Mouse (Mus musculus): ENCODE data around the gene Plxnc1. TPM values are rescaled to one million over a fixed set of nuclear protein-coding genes. Genes with fewer than 3 reads are reported as not detected.

Plxnc1 gene
- polyA plus RNA-seq, 1 experiment from 2014 or later: 2.5 TPM

DNA sequence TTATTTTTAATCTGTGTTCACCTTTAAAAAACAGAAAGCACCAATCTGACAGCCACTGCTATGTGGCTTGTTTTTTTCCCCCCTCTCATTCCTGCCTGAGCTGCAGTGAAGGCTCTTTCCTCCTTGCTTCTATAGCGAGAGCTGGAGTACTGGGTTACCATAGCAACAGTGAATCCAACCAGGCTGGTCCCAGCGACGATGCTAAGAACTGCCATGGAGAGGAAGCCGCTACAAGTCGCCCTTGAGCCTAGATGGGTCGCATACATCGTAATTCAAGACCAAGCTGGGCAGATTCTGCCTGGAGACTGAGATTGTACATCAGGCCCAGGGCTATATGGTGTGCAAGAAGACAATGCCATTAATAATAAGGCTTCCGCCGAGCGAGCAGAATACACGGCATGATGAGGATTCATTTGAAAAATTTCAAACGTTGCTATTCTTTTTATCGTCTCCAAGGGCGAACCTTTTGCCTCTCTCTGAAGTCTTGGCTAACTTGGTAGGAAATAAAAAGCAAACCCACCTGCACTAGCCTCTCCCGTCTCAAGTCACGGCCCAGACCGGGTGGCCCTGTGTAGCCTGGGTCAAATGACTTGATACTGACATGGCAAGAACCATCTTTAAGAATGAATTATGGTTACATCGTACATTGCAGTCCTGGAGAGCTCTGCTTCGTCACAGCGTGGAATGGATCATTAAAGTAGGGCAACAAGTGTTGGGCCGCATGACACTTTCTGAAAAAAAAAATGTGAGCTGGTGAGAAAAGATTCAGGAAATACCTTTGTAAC, 38.8 kb downstream of the Plxnc1 start:
- Histone ChIP-seq H3K27ac (replicated peaks) (no peak overlapping the region), H3K36me3 (no peaks in the 10 kb centered on the region), H3K4me2 (replicated peaks) (no peak overlapping the region), H3K27me3 (no peaks in the 10 kb centered on the region), H3K4me3 (replicated peaks) (no peak overlapping the region), H3K9me3 (replicated peaks) (no peaks in the 10 kb centered on the region), H3K9ac (no peak overlapping the region), H3K4me1 (0 out of 2 replicates have a peak, but pooled peaks cover 4% of the 10 kb centered on the region)
- ATAC-seq (ENCODE audit: insufficient number of reproducible peaks, low FRiP score, low TSS enrichment, low read depth): no peak
- 42% methylated on average over 21 of the region's 21 CpGs for WGBS

DNA sequence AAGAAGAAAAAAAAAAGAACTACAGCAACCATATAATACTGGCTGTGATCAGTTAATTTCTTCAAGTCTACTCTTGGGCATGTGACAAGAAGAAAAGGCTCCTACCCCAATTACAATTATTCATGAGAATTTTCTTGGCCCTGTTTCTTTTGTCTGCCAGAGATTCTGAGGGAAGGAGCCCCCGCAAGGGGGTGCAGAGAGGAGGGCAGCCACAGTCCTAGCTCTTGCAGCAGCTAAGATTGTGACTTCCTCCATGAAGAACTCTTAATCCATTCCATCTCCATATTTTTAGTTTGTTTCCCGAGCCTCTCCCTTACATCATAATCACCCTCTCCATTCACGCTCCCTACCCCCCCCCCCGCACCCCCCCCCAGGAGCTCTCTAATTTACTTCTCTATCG, 39.4 kb downstream of the Plxnc1 start:
- Histone ChIP-seq H3K9ac (no peak overlapping the region), H3K4me1 (0 out of 2 replicates have a peak, but pooled peaks cover 4% of the 10 kb centered on the region), H3K9me3 (replicated peaks) (no peaks in the 10 kb centered on the region), H3K27ac (replicated peaks) (no peak overlapping the region), H3K4me3 (replicated peaks) (no peak overlapping the region), H3K36me3 (no peaks in the 10 kb centered on the region), H3K4me2 (replicated peaks) (no peak overlapping the region), H3K27me3 (no peaks in the 10 kb centered on the region)
- no peak for ATAC-seq (ENCODE audit: insufficient number of reproducible peaks, low FRiP score, low TSS enrichment, low read depth)
- 38% methylated on average over 4 of the region's 5 CpGs for WGBS

DNA sequence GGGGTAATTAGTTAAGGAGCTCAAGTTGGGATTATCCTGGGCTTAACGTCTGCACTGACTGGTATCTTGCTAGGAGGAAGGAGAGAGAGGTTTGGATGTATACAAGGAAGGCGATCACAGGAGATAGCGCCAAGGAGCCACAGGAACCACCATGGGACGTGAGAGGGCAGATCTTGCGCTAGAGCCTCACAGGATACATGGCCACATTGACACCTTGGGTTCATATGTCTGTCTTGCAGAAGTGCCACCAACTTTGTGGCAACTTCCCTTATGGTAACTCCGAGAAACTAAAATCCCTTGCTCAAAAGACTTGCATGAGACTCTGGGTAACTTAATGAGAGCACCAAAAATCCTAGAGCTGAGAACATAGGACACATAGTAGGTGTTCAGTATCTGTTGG, 47.7 kb downstream of the Plxnc1 start:
- H3K27ac ChIP-seq (replicated peaks): no peak overlapping the region
- no peak for ATAC-seq (ENCODE audit: insufficient number of reproducible peaks, low FRiP score, low TSS enrichment, low read depth)
- no peaks in the 10 kb centered on the region for H3K27me3 ChIP-seq
- WGBS: 84% methylated on average over 6 of the region's 6 CpGs
- no peaks in the 10 kb centered on the region for H3K9me3 ChIP-seq (replicated peaks)
- no peak overlapping the region for H3K4me3 ChIP-seq (replicated peaks)
- H3K4me2 ChIP-seq (replicated peaks): no peak overlapping the region
- no peaks in the 10 kb centered on the region for H3K4me1 ChIP-seq
- H3K9ac ChIP-seq: no peak overlapping the region
- H3K36me3 ChIP-seq: no peaks in the 10 kb centered on the region

GRCm38 (mm10) chr10:94896311-94896710, 48.3 kb downstream of the Plxnc1 start:
- ATAC-seq (ENCODE audit: insufficient number of reproducible peaks, low FRiP score, low TSS enrichment, low read depth): no peak
- Histone ChIP-seq H3K36me3 (no peaks in the 10 kb centered on the region), H3K4me1 (no peaks in the 10 kb centered on the region), H3K4me3 (replicated peaks) (no peak overlapping the region), H3K9me3 (replicated peaks) (no peaks in the 10 kb centered on the region), H3K9ac (no peak overlapping the region), H3K27me3 (no peaks in the 10 kb centered on the region), H3K4me2 (replicated peaks) (no peak overlapping the region), H3K27ac (replicated peaks) (no peak overlapping the region)
- 84% methylated on average over 2 of the region's 2 CpGs for WGBS

- Histone ChIP-seq H3K36me3 (no peaks in the 10 kb centered on the region), H3K4me1 (no peaks in the 10 kb centered on the region), H3K4me3 (replicated peaks) (no peak overlapping the region), H3K9me3 (replicated peaks) (no peaks in the 10 kb centered on the region), H3K4me2 (replicated peaks) (no peak overlapping the region), H3K27me3 (no peaks in the 10 kb centered on the region), H3K27ac (replicated peaks) (no peak overlapping the region), H3K9ac (no peak overlapping the region)
- ATAC-seq (ENCODE audit: insufficient number of reproducible peaks, low FRiP score, low TSS enrichment, low read depth): no peak
- WGBS: 80% methylated on average over 3 of the region's 3 CpGs
Observed at GRCm38 (mm10) chr10:94895876-94896275, 48.8 kb downstream of the Plxnc1 start.

- H3K27me3 ChIP-seq: no peaks in the 10 kb centered on the region
- H3K4me2 ChIP-seq (replicated peaks): no peak overlapping the region
- H3K9ac ChIP-seq: no peak overlapping the region
- H3K36me3 ChIP-seq: no peaks in the 10 kb centered on the region
- no peak overlapping the region for H3K4me3 ChIP-seq (replicated peaks)
- ATAC-seq (ENCODE audit: insufficient number of reproducible peaks, low FRiP score, low TSS enrichment, low read depth): no peak
- H3K4me1 ChIP-seq: 0 out of 2 replicates have a peak, but pooled peaks cover under 1% of the 10 kb centered on the region
- 63% methylated on average over 4 of the region's 4 CpGs for WGBS
- H3K9me3 ChIP-seq (replicated peaks): no peaks in the 10 kb centered on the region
- H3K27ac ChIP-seq (replicated peaks): no peak overlapping the region
Observed at GRCm38 (mm10) chr10:94889735-94890134, 54.9 kb downstream of the Plxnc1 start.

DNA sequence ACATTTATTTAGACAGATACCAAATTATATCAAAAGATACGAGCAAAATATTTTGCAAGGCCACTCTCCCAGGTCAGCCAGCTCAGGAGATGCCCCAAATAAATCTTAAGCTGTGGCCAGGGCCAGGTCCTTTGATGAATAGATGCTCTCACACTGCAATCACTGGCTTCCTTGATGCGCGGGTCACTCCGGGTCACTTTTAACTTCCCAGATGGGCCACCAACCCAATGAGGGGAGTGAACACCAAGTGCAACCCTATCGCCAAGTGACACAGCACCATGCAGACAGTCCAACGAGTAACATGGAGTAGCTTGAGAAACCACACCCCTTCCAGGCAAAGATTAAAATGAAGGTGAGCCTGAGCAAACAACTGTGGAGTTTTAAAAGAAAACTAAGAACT, 61.4 kb downstream of the Plxnc1 start:
- Histone ChIP-seq H3K27ac (replicated peaks) (no peak overlapping the region), H3K36me3 (no peaks in the 10 kb centered on the region), H3K9me3 (replicated peaks) (no peaks in the 10 kb centered on the region), H3K4me2 (replicated peaks) (no peak overlapping the region), H3K4me3 (replicated peaks) (no peak overlapping the region), H3K4me1 (0 out of 2 replicates have a peak, but pooled peaks cover 6% of the 10 kb centered on the region), H3K9ac (no peak overlapping the region), H3K27me3 (no peaks in the 10 kb centered on the region)
- 84% methylated on average over 6 of the region's 6 CpGs for WGBS
- no peak for ATAC-seq (ENCODE audit: insufficient number of reproducible peaks, low FRiP score, low TSS enrichment, low read depth)

- H3K27ac ChIP-seq (replicated peaks): no peak overlapping the region
- 81% methylated on average over 5 of the region's 5 CpGs for WGBS
- H3K4me1 ChIP-seq: peaks cover 9% of the 10 kb centered on the region; the same call in 1 of the 2 replicates
- no peak overlapping the region for H3K4me2 ChIP-seq (replicated peaks)
- no peak for ATAC-seq (ENCODE audit: insufficient number of reproducible peaks, low FRiP score, low TSS enrichment, low read depth)
- H3K9me3 ChIP-seq (replicated peaks): no peaks in the 10 kb centered on the region
- H3K36me3 ChIP-seq: no peaks in the 10 kb centered on the region
- no peak overlapping the region for H3K4me3 ChIP-seq (replicated peaks)
- H3K9ac ChIP-seq: no peak overlapping the region
- no peaks in the 10 kb centered on the region for H3K27me3 ChIP-seq
Observed at GRCm38 (mm10) chr10:94871506-94871905, 73.1 kb downstream of the Plxnc1 start.

GRCm38 (mm10) chr10:94871102-94871501, 73.5 kb downstream of the Plxnc1 start:
- Histone ChIP-seq H3K9me3 (replicated peaks) (no peaks in the 10 kb centered on the region), H3K4me3 (replicated peaks) (no peak overlapping the region), H3K4me2 (replicated peaks) (no peak overlapping the region), H3K36me3 (no peaks in the 10 kb centered on the region), H3K27ac (replicated peaks) (no peak overlapping the region), H3K4me1 (peaks cover 9% of the 10 kb centered on the region; the same call in 1 of the 2 replicates), H3K9ac (no peak overlapping the region), H3K27me3 (no peaks in the 10 kb centered on the region)
- ATAC-seq (ENCODE audit: insufficient number of reproducible peaks, low FRiP score, low TSS enrichment, low read depth): no peak
- 90% methylated on average over 7 of the region's 7 CpGs for WGBS

GRCm38 (mm10) chr10:94866995-94867856, 77.4 kb downstream of the Plxnc1 start:
- no peak overlapping the region for H3K27ac ChIP-seq (replicated peaks)
- H3K9ac ChIP-seq: no peak overlapping the region
- no peak for ATAC-seq (ENCODE audit: insufficient number of reproducible peaks, low FRiP score, low TSS enrichment, low read depth)
- H3K27me3 ChIP-seq: no peaks in the 10 kb centered on the region
- no peaks in the 10 kb centered on the region for H3K9me3 ChIP-seq (replicated peaks)
- H3K4me1 ChIP-seq: peaks cover 9% of the 10 kb centered on the region; the same call in 1 of the 2 replicates
- H3K4me3 ChIP-seq (replicated peaks): no peak overlapping the region
- no peak overlapping the region for H3K4me2 ChIP-seq (replicated peaks)
- 49% methylated on average over 12 of the region's 12 CpGs for WGBS
- H3K36me3 ChIP-seq: no peaks in the 10 kb centered on the region

GRCm38 (mm10) chr10:94865206-94865605, 79.4 kb downstream of the Plxnc1 start:
- H3K4me1 ChIP-seq: peaks cover 9% of the 10 kb centered on the region; the same call in 1 of the 2 replicates
- ATAC-seq (ENCODE audit: insufficient number of reproducible peaks, low FRiP score, low TSS enrichment, low read depth): no peak
- no peaks in the 10 kb centered on the region for H3K27me3 ChIP-seq
- H3K4me2 ChIP-seq (replicated peaks): no peak overlapping the region
- H3K4me3 ChIP-seq (replicated peaks): no peak overlapping the region
- no peaks in the 10 kb centered on the region for H3K9me3 ChIP-seq (replicated peaks)
- no peak overlapping the region for H3K27ac ChIP-seq (replicated peaks)
- no peak overlapping the region for H3K9ac ChIP-seq
- H3K36me3 ChIP-seq: no peaks in the 10 kb centered on the region
- 57% methylated on average over 9 of the region's 9 CpGs for WGBS

All from embryonic facial prominence, embryonic 15.5 days (tissue).